Mouse (Mus musculus): ENCODE measurements at regions not wholly inside any gene's neighbourhood (a gene's known extent, or its start where the extent isn't known, plus 50 kb on each side); places are given as distances from the start of the nearest gene placed in this dataset.
"Not testable (repeated sequence)": the region's sequence is repeated elsewhere in the genome, so short reads cannot be mapped to it uniquely, and the experiment has no call there.

DNA sequence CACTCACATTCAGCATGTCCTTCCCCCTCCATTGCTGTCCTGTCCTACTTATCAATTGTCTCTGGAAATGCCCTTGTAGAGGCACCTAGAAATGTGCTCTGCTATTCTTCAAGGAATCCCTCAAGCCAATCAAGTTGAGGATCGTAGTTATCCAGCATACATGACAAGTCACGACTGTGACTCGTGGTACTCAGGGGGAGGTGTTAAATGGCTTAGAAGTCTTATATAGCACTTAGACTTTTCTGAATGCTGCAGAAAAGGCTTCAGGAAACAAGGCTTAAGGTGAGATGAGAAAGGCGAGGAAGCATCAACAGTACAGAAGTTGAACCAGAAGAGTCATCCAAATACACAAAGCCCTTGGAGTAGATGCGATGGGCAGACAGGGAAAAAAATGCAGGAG, 467.5 kb upstream of the Smim15 start:
- no peak for DNase-seq

DNA sequence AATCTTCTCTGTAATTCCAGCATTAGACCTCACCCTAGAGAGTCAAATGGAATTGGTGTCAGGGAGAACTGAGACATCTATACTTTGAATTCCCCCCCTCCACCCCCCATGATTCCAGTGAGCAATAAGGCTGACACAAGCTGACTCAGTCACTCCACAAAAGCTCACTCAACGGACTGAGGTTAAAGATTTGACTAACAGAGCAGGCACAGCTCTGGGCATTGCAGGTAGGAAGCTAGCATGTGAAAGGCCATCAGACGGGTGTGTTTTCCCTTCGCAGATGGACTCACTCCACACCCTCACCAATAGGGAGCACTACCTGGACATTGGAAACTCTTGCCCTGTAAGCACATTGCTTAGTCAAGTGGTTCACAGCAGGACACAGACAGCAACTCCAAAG, 469.2 kb upstream of the Smim15 start:
- DNase-seq = no peak

DNA sequence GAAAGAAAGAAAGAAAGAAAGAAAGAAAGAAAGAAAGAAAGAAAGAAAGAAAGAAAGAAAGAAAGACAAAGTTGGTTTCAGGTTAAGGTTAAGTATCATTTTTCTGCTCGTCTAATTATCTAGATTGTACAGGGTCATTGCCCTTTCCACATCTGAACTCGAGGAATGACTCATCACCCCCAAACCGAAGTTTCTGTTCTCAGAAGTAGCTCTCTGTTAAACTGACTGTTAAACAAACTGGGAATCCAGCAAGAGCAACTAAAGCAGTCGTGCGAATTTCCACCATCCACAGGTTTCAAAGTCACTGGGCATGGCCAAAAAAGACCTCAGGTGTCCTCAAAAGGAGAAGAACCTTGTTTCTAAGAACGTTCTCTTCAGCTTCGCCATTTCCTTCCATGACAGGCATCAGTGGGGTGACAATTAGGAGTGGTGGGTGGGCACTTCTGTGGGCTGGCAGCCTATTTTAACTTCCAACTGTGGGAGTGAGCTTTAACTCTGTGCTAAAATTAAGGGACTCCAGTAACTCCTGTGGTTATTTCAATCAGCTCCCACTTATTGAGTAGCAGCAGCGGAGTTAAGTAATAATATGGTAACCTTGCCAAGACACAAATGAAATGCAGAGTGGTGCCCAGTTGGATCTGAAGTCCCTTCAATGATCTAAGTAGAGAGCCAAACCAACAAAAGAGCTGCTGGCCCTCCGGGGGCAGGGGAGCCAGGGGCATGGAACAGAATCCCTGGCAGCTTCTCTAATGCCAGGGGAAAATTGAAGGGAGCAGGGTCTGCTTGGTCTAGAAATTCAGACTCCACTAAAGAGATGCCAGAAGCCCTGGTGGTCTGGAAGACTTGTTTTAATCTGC, 470.5 kb upstream of the Smim15 start:
- peak; percentile 40 for DNase-seq

DNA sequence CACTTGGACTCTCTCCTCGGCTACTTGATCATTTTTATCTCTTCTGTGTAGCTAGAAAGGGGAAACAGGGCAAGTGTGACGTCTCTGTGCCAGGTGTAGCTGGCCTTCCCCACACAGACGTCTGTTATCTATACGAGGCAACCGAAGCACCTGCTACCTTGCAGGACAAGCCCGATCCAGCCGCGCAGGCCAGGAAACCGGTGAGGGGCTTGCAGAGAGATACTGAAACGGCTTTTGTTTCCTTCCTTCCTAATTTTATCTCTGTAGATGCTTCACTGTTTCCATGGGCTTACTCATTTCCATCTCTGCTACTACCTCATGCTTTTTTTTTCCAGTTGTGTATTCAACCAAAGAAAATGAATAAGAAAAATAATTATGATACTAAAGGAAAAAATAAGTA, 472.7 kb upstream of the Smim15 start:
- DNase-seq = no peak

DNA sequence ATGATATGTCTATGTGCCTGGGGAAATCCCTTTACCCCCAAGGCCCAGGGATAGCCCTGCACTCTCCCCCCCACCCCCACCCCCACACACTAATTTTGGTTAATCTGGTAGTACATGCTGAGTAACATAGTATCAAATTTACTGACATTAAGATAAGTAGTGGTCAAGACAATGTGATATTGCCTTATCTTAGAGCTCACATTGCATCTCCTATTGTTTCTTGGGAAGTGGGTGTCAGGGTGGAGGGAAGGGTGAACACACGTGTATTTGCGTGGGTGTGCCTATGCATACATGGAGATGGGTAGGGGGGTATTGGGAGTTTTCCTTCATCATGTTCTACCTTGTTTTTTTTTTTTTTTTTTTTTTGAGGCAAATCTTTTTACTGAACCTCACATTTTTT, 474.8 kb upstream of the Smim15 start:
- DNase-seq = no peak

DNA sequence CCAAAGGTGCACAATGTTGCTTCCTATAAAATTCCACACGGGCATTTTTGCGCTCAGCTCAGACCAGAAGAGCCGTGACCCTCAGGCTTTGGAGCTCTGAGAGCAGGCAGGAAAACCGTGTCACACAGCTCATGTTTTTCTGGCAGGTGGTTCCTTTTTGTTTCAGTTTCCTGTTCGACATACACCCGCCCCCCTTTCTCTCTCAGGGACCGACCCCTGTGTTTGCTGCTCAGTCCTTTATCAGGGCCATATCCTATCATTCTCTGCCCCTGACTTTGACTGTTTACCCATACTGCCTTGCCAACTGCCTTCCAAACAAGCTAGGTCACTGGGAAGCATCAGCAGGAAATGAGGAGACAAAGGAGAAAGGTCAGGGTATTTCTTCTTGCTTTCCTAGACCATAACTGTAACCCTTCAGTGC, 475.5 kb upstream of the Smim15 start:
- no peak for DNase-seq

DNA sequence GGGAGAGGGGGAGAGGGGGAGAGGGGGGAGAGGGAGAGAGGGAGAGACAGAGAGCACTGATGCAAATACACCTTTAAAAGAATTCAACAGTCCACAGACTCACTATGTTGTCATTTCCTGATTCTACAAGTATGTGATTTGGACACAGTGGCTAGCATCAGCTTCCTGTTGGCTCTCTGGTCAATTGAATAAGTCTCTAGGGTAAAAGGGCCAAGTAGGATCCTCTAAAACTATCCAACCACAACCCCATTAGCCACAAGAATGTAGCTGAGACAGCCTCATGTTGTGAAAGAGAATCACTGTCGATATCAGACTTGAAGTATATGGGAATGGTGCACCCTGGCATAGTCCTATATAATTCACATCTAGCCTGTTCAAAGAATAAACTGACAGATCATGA, 481.8 kb upstream of the Smim15 start:
- no peak for DNase-seq

DNA sequence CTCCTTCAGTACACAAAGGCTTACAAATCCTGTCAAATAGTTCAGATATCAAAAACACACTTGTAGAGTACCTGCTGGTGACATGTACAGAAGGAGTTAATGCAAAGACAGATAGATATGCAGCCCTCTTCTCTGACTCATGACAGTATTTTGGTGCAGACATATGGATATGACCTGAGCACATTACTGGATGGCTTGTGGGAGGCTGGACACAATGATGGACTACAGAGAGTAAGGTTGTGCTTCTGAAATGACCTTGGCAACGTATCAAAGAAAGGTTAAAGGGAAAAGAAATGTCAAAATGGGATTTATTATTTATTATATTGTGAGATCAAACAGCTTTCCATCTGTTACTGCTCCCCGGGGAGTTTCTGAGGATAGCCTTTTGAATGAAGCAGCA, 482.7 kb upstream of the Smim15 start:
- DNase-seq = no peak

DNA sequence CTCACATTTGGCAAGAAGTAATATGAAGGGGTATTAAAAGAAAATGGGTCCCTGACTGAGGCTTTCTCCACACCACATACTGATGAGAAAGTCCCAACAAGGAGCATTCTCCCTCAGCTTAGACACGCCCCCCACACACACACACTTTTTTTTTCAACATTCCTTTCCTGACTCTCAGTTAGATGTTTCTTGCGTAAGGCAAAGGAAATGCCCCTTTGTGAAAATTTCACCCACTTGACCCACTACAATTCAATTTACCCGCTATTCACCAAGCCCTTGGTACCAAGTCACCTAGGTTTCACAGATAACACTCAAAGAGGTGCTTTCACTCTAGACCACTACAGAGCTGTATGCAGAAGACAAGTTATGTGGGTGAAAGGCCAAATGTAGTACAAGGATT, 488.3 kb upstream of the Smim15 start:
- no peak for DNase-seq

DNA sequence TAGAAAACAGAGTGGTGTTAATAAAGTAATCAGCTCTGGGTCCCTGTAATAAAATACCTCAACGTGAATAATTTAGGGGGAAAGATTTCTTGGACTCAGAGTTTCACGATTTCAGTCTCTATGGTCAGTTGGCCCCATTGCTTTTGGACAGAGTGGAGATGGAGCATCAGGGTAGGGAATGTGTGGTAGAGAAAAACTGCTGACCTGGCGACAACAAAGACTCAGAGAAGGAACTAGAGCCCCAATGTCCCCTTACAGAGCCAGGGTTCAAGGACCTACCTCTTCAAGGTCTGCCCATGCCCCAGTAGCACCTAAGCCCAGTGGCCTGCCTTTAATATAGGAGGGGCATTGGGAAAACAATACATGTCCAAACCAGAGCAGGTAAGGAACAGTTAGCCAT, 490.2 kb upstream of the Smim15 start:
- no peak for DNase-seq

DNA sequence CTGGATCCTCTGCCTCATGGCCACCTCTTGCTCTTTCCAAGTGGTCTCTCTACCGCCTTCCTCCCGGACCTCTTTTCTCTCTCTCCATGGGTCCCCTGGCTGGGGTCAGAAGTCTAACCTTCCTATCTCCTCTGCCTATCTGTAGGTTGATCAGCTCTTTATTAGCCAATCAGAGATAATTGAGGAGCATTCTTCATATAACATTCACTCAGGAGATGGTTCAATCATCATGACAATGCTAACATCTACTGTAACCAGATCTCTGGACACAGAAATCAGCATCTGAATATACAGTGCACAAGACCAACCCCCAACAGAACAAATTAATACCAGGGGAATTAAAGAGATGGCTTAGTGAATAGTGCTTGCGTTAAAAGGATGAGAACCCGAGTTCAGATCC, 492.1 kb upstream of the Smim15 start:
- DNase-seq = no peak

DNA sequence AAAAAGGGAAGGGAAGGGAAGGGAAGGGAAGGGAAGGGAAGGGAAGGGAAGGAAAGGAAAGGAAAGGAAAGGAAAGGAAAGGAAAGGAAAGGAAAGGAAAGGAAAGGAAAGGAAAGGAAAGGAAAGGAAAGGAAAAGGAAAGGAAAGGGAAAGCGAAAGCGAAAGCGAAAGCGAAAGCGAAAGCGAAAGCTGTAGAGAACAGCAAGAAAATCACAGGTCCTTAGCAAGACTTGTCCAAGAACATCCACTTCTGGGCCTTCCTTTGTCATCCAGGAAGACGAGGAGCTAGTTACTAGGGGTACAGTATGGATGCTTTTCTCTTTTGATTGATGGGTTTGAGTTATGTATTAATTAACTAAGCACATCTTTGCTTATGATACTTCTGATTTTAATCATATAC, 494.3 kb upstream of the Smim15 start:
- not testable (repeated sequence) for DNase-seq

DNA sequence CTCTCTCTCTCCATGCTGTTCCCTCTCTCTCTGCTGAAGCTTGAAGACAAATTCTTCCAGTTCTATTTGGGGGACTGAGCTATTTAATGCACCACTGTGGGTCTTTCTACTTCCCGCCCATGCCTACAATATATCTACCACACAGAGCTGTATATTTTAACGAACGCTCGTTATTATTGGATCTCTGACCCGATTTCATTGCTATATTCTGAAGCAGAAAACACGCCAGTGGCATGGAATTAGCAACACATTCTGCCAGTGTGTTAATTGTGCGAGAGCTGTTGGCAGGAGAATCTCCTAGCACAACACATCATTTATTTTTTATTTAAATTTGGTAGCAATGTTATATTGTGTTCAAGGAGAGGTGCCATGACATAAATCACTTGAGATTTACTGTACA, 497.2 kb upstream of the Smim15 start:
- DNase-seq = peak; percentile 58

DNA sequence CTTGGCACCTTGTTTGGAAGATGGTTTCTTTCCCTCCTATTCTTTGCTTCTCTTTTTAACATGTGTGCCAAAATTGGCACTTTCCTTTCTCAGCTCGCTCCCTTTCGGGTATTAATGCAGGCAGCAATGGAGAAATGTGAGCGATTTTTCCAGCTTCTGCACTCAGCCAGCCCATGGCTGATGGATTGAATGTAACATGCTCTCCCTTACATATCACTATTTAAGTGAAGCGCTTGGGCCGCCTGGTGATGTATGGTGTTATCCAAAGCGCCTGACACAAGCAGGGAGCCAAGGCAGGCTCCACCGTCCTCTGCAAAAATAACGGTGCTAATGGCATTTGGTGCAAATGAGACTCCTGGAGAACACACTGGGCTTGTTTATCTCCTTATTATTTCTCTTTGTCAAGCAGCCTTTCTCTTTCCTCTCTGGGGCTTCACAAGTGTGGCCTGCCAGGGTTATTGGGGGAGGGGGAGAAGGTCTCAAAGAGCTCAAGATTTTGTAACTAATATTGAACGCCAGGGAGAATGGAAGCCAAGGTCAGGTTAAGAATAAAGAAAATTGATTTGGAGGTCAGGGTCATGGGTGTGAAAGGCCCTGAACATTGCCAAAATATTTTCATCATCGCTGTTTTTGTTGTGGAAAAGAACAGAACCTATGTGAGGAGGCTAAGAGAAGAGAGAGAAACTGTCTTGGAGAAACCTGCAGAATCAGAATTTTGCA, 497.9 kb upstream of the Smim15 start:
- peak; percentile 17 for DNase-seq

DNA sequence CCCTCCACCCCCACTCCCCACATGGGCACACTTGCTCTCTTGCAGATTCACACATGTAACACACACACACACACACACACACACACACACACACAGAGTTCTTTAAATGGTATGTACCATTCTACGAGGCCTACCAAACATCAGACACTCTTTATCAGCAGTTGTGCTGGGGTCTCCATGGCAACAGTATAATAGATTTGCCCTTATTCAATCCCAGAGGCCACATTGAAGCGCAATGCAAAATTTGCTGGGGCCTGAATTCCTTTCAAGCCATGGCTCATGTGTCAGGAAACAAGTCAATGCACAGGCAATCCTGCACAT, 502.7 kb upstream of the Smim15 start:
- DNase-seq = peak; percentile 11

DNA sequence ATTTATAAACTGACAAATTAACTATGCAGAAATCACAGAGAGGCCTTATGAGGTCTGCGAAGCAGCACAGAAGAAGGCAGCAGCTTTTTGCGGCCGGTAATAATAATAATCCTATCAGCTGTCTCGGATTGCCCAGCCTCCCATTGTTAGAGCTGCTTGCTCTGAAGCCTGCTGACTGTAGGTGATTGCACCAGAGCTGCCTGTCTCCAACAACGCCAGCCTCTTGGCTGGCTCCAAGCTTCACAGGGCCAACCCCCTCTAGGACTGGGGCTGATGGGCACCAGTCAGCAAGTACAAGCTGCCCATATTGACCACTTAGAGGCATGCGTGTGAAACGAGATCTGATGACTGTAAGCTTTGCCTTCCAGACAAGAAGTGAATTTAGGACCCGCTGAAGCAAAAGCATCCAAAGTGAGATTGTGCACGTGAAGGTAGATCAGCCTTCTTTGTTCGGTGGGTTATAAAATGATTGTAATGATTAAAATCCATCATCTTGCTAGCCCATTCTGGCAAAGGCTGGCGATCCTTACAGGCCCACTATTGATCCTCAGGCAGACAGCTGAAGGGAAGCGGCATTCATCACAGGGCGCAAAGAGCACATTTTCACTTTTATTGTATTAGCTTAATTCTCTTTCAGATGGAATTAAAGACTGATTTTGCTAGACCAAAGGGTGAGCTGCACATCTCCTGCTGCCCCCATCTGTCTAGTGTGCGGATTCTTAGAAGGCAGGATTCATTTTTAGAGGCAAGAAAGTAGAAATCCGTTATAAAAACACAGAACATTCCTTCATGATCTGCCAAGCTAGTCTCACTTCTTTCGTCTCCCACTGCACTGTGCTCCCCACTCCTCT, 503.2 kb upstream of the Smim15 start:
- peak; percentile 10 for DNase-seq

DNA sequence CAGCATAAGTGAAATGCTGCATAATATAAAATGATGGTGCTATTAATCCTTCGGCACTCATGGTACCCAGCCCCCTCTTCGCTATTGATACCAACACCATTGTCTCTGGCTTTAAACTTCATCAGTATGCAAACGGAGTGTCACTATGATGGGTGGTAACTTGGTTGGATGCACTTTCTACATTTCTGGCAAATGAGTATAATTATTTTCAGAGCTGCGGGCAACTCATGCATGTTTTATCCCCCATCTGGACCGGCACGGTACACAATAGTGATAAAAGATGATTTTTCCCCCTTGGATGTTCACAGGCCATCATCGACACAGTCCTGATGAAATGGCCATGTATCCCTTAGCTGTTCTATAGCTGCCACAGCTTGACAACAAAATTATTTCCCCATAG, 503.9 kb upstream of the Smim15 start:
- no peak for DNase-seq

DNA sequence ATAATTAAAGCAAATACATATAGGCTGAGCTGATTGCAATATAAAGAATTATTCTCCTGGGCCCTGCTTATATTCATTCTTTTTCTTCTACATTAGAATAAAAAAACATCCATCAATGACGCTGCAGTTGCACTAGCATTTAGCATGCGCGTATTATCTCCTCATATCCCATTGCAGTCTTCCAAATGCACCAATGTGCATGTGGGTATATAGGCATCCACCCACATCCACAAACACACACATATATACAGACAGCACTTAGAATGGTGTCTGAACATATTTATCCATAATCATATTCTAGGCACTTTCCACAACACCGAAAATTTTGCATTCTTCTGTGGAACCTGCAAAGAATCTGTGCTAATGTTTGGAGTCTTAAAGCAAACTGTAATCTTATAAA, 504.4 kb upstream of the Smim15 start:
- no peak for DNase-seq

DNA sequence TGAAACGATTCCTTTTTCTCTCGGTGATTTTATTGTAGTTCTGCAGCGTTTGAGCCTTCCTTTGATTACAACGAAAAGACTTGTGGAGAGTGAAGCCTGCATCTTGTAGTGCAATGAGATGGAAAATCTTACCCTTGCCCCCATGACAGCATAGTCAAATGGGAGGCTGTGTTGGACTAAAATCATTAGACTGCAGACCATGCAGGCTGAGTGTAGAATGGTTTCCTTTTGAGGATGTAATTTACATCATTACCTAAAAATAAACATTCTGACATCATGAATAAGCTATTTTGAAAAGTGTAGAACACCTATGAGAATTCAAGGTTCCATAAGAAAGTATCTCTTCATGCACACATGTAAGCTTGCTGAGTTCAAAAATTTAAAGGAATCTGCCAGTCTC, 504.9 kb upstream of the Smim15 start:
- no peak for DNase-seq

DNA sequence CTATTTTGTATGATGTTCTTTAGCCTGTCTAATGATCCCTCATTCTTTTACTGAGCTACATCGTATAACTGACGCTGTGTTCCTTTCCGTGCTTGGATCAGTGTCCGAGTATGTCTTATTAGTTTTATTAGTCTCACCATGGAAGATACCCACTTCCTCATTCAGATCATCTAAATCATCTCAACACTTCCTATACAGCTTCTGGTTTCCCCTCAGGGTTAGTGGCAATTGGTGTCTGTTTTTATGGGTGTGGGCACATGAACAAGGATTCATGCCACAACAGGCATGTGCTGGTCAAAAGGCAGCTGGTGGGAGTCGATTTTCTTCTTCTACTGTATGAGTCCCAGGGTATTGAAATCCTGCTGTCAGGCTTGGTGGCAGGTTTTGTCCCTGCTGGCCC, 509.0 kb upstream of the Smim15 start:
- no peak for DNase-seq

DNA sequence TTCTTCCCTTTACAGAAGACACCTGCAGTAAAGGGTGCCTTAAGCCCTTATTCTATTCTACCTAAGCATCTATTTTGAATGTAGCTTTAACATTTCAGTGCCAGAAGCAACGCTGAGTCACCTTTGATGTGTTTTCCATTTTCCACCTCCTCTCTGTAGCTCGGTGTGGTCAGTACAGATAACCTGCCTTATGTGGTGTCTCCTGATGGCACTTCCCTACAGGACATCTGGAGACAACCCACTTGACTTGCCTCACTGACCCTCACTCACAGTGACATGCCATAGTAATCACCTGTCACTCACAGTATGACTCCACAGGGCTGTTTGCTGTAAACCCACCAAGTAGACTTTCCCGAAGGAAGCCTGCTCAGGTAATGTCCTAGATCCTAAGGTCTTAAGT, 510.9 kb upstream of the Smim15 start:
- no peak for DNase-seq

DNA sequence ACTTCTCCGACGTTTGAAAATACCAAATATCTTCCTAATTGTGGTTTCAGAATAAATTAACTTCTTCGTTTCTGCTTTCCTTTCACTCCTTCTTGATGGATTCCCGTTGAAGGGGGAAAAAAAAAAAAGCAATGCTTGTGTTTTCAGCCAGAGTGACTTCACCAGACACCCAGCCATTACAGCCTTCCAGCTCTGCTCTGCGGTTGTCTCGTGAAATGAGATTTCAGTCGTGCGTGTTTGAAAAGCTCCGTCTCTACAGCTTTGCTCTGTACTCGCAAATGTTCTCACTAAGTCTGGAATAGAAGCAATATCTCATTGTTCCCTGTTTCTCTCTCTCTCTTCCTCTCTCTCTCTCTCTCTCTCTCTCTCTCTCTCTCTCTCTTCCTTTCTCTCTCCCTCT, 509.6 kb upstream of the Kif2a start:
- no peak for DNase-seq

DNA sequence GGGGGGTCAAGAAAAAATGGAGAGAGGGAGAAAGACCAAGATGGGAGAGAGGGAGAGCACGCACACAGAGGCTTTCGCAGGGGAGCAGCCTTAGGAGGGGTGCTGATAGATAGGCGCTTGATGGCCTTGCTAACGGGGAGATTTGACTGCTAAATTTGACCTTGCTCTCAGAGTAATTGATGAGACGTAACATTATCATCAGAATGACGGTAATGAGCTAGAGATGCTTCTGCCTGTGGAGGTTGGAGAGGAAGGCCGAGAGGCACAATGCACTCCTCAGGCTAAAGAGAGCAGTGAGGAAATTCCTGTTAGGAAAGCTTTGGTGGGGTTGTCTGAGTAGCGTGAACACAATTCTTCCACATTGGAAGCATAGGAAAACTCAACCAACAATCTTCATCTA, 509.1 kb upstream of the Kif2a start:
- DNase-seq = no peak

DNA sequence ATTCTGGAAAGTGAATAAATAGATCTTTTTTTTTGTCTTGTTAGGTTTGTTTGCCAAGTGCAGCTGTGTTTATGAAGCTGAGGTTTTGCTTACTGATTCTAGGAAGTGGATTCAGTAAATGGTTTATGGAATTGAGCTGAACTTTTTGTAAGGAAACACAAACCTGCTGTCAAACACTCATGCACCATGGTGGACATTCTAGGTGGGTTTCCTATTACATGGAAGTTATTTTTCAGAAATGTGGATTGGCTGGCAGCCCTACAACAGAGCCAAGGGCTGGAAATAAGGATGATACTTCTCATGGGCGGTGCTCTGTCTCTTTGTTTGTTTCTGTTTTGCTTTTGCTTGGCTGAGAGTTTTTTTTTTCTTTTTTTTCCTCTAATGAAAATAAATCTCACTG, 508.5 kb upstream of the Kif2a start:
- DNase-seq = no peak

All from right cerebral cortex, adult 18-20 months (tissue).